In the genomic region with DNA sequence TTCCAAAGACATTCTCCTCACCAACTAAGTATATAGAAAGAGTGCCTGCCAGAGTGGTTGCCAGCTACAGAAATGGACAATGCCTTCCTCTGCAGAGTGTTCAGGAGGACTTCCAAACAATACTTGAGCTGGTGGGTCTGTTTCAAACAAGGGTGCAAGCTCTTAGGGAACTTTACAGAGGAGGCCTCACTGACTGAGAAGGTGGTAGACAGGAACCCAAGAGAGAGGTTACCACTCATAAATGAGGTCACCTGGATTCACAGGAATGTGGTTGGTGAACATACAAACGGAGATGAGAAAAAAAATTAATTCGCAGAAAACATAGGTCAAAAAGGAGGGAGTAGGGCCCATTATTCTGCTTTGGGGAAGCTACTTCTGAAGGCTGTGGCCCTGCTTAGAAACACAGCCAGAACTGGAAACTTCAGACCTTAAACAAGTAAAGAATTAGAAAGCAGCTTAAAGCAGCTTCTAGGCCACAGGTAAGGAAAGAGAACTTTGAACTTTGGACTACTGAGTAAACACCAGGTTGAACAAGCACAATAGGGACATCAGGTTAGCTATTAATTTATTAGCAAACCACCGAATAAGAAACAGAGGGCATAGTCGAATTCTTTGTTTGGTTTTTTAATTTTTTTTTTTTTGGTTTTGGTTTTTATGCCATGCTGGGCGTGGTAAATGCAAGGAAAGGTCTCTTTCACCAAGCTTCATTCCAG, we compare ENCODE assay signal across 18 mouse cellular contexts.
DNase-seq lines count a peak whose midpoint lies in the region; ATAC-seq and TF ChIP-seq lines count a peak whose summit lies in the region.
"Had no signal": no experiment of that assay in that cellular context is flagged by ENCODE, and none has a peak within 500 bp of the region (broad histone marks: within the 10 kb centered on the region; RNA-seq: fewer than 3 reads in every experiment).

No protein-coding gene starts in this region.

- H3K4me1 ChIP-seq in intestine, embryonic 14.5 days (replicated peaks; ENCODE audit: control insufficient read depth, insufficient read depth, low read length) = no peaks in the 10 kb centered on the region
- H3K4me1 ChIP-seq in intestine, embryonic 16.5 days (ENCODE audit: control insufficient read depth, insufficient read depth, low read length) = 0 out of 2 replicates have a peak, but pooled peaks cover 2% of the 10 kb centered on the region
- H3K4me1 ChIP-seq in liver, embryonic 11.5 days (replicated peaks; ENCODE audit: control insufficient read depth, insufficient read depth, low read length) = no peaks in the 10 kb centered on the region
- peaks cover 2% of the 10 kb centered on the region; the same call in 1 of the 2 replicates for H3K4me1 ChIP-seq in small intestine, adult 2 months (ENCODE audit: control insufficient read depth, insufficient read depth, insufficient read length, low read length)
- H3K4me1 ChIP-seq: midbrain, embryonic 13.5 days had no signal

- H3K27ac ChIP-seq in intestine, embryonic 14.5 days (ENCODE audit: low read depth) = peak overlapping the region; percentile 24; the same call in 1 of the 2 replicates
- peak overlapping the region; percentile 88 for H3K27ac ChIP-seq in intestine, embryonic 16.5 days (ENCODE audit: low read length)
- peak overlapping the region; percentile 43 for H3K27ac ChIP-seq in liver, embryonic 11.5 days (ENCODE audit: low read depth, low read length)
- H3K27ac ChIP-seq in small intestine, adult 2 months (ENCODE audit: insufficient read depth, low read depth, low read length) = peak overlapping the region; percentile 98
- H3K27ac ChIP-seq: forebrain, embryonic 13.5 days; heart, embryonic 13.5 days; hindbrain, embryonic 14.5 days; limb, embryonic 13.5 days; midbrain, embryonic 13.5 days; neural tube, embryonic 13.5 days had no signal

- no peak for TF ChIP-seq POLR2A in small intestine, adult 2 months (IDR thresholded peaks at IDR 0.05; ENCODE audit: low read depth, low read length)

- WGBS in intestine, embryonic 14.5 days = 68% methylated on average over 5 of the region's 5 CpGs
- 52% methylated on average over 5 of the region's 5 CpGs for WGBS in intestine, embryonic 16.5 days
- 65% methylated on average over 5 of the region's 5 CpGs for WGBS in liver, embryonic 11.5 days
- 14% methylated on average over 5 of the region's 5 CpGs for WGBS in small intestine, adult 2 months

- ATAC-seq in intestine, embryonic 14.5 days (replicated peaks; ENCODE audit: low FRiP score, low TSS enrichment, low read depth) = peak; percentile 85
- peak; percentile 88 for ATAC-seq in intestine, embryonic 16.5 days
- ATAC-seq in liver, embryonic 11.5 days (replicated peaks; ENCODE audit: low FRiP score) = no peak
- ATAC-seq: forebrain, embryonic 13.5 days; midbrain, embryonic 13.5 days had no signal

- H3K36me3 ChIP-seq in intestine, embryonic 14.5 days (ENCODE audit: control insufficient read depth, insufficient read depth, low read length) = no peaks in the 10 kb centered on the region
- no peaks in the 10 kb centered on the region for H3K36me3 ChIP-seq in intestine, embryonic 16.5 days (ENCODE audit: control insufficient read depth, insufficient read depth, low read length)
- no peaks in the 10 kb centered on the region for H3K36me3 ChIP-seq in liver, embryonic 11.5 days (ENCODE audit: control insufficient read depth, insufficient read depth, low read length)
- no peaks in the 10 kb centered on the region for H3K36me3 ChIP-seq in small intestine, adult 2 months (ENCODE audit: control insufficient read depth, insufficient read depth, low read length)
- H3K36me3 ChIP-seq: heart, embryonic 13.5 days; limb, embryonic 13.5 days; midbrain, embryonic 13.5 days; neural tube, embryonic 13.5 days had no signal

- H3K9me3 ChIP-seq in intestine, embryonic 14.5 days (ENCODE audit: control insufficient read depth, low read length) = no peaks in the 10 kb centered on the region
- no peaks in the 10 kb centered on the region for H3K9me3 ChIP-seq in intestine, embryonic 16.5 days (ENCODE audit: control insufficient read depth, low read length)
- H3K9me3 ChIP-seq in liver, embryonic 11.5 days (ENCODE audit: control insufficient read depth, low read length) = no peaks in the 10 kb centered on the region
- H3K9me3 ChIP-seq: forebrain, embryonic 13.5 days; heart, embryonic 13.5 days; limb, embryonic 13.5 days; midbrain, embryonic 13.5 days; neural tube, embryonic 13.5 days had no signal

- no peak overlapping the region for H3K4me3 ChIP-seq in intestine, embryonic 14.5 days (ENCODE audit: low read depth, low read length)
- no peak overlapping the region for H3K4me3 ChIP-seq in intestine, embryonic 16.5 days (ENCODE audit: low read length)
- H3K4me3 ChIP-seq in liver, embryonic 11.5 days (ENCODE audit: low read depth, low read length) = no peak overlapping the region
- no peak overlapping the region for H3K4me3 ChIP-seq in small intestine, adult 2 months (ENCODE audit: low read depth, low read length)
- H3K4me3 ChIP-seq: forebrain, embryonic 13.5 days; heart, embryonic 13.5 days; limb, embryonic 13.5 days; midbrain, embryonic 13.5 days; neural tube, embryonic 13.5 days had no signal

- H3K4me2 ChIP-seq in intestine, embryonic 14.5 days (ENCODE audit: low read length) = no peak overlapping the region
- H3K4me2 ChIP-seq in intestine, embryonic 16.5 days (ENCODE audit: low read depth, low read length) = no peak overlapping the region
- no peak overlapping the region for H3K4me2 ChIP-seq in liver, embryonic 11.5 days
- H3K4me2 ChIP-seq: forebrain, embryonic 13.5 days; heart, embryonic 13.5 days; hindbrain, embryonic 14.5 days; limb, embryonic 13.5 days; midbrain, embryonic 13.5 days; neural tube, embryonic 13.5 days had no signal

- TF ChIP-seq CTCF in small intestine, adult 2 months (IDR thresholded peaks at IDR 0.05; ENCODE audit: extremely low read depth, insufficient read length, insufficient replicate concordance, low read depth, low read length) = no peak

- H3K9ac ChIP-seq in intestine, embryonic 14.5 days (ENCODE audit: low read length) = no peak overlapping the region
- no peak overlapping the region for H3K9ac ChIP-seq in intestine, embryonic 16.5 days (ENCODE audit: low read depth, low read length)
- no peak overlapping the region for H3K9ac ChIP-seq in liver, embryonic 11.5 days (ENCODE audit: low read depth, low read length)
- H3K9ac ChIP-seq: forebrain, embryonic 13.5 days; heart, embryonic 13.5 days; hindbrain, embryonic 14.5 days; limb, embryonic 13.5 days; midbrain, embryonic 13.5 days; neural tube, embryonic 13.5 days had no signal

- no peaks in the 10 kb centered on the region for H3K27me3 ChIP-seq in intestine, embryonic 14.5 days (replicated peaks; ENCODE audit: control insufficient read depth, insufficient read depth, low read length)
- no peaks in the 10 kb centered on the region for H3K27me3 ChIP-seq in intestine, embryonic 16.5 days (replicated peaks; ENCODE audit: control insufficient read depth, insufficient read depth, low read length)
- no peaks in the 10 kb centered on the region for H3K27me3 ChIP-seq in liver, embryonic 11.5 days (replicated peaks; ENCODE audit: control insufficient read depth, insufficient read depth, low read length)
- H3K27me3 ChIP-seq in small intestine, adult 2 months (ENCODE audit: control insufficient read depth, insufficient read depth, low read length) = no peaks in the 10 kb centered on the region
- H3K27me3 ChIP-seq: forebrain, embryonic 13.5 days; heart, embryonic 13.5 days; limb, embryonic 13.5 days; midbrain, embryonic 13.5 days; neural tube, embryonic 13.5 days had no signal

- DNase-seq in intestine, embryonic 14.5 days (ENCODE audit: low spot score) = peak; percentile 53
- DNase-seq in liver, embryonic 11.5 days (ENCODE audit: low spot score) = no peak
- DNase-seq in adipocyte (ENCODE audit: low spot score) = no peak
- no peak for DNase-seq in testis, postnatal 14 days (ENCODE audit: low spot score)
- DNase-seq in layer of hippocampus, postnatal 36 days = no peak
- DNase-seq: adrenal gland, adult 8-10 months; cerebellum, adult 9-10 months; gastrocnemius, postnatal 10 days; heart, adult 11 months; thymus, postnatal 25 days had no signal

Comparison
In these comparisons a context has a peak if more than half of its experiments do, and no peak if none do; other contexts are left out.
1. H3K27ac ChIP-seq: peak in every context shown above with its lines; median percentile 98 in small intestine, adult 2 months; 88 in intestine, embryonic 16.5 days; 43 in liver, embryonic 11.5 days; 24 in intestine, embryonic 14.5 days.